Mouse (Mus musculus) kidney, adult 2 months (tissue): ENCODE data around the gene Hist1h2bh.
"Not testable (repeated sequence)": the region's sequence is repeated elsewhere in the genome, so short reads cannot be mapped to it uniquely, and the experiment has no call there.

Experiments used
- CTCF ChIP-seq: fragments of 200-500 bp; conservative IDR thresholded peaks from 2 replicates; pipeline ENCODE4 v1.5.1; 2011; ENCODE audit warnings: low read depth, mild to moderate bottlenecking, control low read depth, low read length, moderate library complexity, mixed read lengths; ENCODE audit not compliant: insufficient read depth, insufficient read length
- POLR2A ChIP-seq: fragments of 200-500 bp; IDR thresholded peaks from one replicate; pipeline ENCODE4 v1.6.1; 2011; ENCODE audit warnings: low read depth, low read length, control low read depth

GRCm38 (mm10) chr13:23551146-23551834, 8.1 kb upstream of the Hist1h2bh start, which contains the start of gene Hist1h4f:
- TF ChIP-seq CTCF = 0 out of 2 replicates have a peak, but pooled peaks have one; percentile 31
- TF ChIP-seq POLR2A = not testable (repeated sequence)
